Mouse (Mus musculus): ENCODE data around the gene Vmp1.

DNA sequence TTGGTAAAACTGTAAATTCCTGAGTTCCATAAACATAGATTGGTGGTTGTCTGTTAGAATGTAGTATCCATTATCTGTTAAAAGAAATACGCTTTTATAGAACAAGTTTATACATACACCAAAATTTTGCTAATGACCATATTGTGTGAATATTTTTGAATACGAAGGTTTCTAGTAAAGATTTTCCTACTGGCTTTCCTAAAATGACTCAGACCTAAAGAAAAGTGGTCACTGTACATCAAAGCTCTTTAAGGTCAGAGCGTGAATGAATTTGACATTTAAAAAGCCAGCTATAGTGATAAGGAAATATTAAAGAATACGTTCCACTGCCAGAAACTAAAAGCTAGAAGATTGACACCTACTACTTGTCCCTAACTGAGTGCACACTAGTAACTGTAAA lies 39.1 kb downstream of the Vmp1 start:
- no peak for TF ChIP-seq POLR2A (IDR thresholded peaks at IDR 0.05; ENCODE audit: borderline replicate concordance, low read depth, low read length)
- no peak for TF ChIP-seq CTCF (IDR thresholded peaks at IDR 0.05; ENCODE audit: low read depth, low read length)
